Mouse (Mus musculus) NIH3T3 (cell line): ENCODE measurements around the gene Utrn.
A peak's percentile ranks its signal among the peaks of the same experiment; 100 is the strongest.

ENCODE experiments used
- DNase-seq: peaks from one replicate; pipeline ENCODE4 v3.0.0-alpha.2; 2012; ENCODE audit warnings: low read depth

Gene Utrn

DNA sequence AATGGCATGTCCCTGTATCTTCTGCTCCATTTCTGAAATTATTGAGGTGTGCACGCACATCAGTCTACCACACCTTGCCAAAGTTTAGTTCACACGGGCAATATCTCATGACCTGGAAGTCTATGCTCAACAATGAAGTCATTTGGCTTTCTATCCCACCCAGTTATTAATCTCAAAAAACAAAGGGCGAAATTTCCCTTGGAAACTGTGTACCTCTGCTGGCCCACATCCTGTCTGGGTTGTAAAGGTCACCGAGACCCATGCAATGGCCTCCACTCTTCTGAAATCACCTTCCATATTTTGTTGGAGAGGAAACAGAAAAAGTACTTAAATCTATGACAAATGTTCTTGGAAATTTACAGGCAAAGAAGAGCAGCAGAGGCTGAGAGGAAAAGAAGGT lies 70.9 kb downstream of the Utrn start:
- DNase-seq, result no peak

DNA sequence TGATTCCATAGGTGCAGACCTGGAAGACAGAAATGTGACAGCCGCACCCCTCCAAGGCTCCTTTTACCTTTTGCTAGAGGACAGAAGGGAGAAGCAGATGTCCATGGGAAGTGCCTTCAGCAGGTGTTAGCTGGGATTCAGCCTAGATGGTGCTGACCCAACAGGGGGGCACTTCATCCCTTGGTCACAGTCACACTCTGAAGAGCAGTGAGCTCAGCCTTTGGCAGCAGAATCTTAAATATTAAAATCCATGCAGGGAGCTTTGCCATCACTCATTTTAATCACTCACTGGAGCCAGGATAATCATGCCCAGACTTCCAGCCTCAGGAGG lies 72.7 kb downstream of the Utrn start:
- no peak for DNase-seq

DNA sequence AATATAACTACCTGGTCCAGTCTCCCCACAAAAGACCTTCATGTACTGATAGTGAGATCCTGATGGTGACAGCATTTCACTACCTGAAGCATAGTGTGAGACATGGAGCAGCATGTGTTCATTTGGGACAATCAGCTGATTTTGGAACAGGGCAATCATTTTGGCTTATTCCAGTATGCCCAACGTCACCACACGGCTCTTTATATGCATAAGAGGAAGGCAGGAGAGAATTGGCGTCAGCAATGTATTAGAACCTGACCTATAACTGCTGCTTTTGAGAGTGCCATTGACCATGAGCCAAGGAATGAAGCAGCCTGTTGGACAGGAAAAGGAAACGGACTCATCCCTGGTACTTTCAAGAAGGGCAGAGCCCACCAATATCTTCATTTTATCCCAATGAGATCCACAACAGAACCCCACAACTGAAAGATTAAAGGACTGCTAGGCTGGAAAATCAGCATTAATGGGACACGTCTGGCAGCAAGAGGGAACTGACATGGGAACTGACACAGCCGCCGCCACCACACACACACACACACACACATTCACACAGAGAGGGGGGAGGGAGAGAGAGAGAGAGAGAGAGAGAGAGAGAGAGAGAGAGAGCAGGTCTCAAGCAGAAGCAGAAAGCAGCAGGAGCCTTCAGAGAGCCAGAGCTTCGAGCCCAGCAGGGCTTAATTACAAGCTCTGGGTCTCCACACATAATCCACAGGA lies 73.2 kb downstream of the Utrn start:
- DNase-seq, result no peak

DNA sequence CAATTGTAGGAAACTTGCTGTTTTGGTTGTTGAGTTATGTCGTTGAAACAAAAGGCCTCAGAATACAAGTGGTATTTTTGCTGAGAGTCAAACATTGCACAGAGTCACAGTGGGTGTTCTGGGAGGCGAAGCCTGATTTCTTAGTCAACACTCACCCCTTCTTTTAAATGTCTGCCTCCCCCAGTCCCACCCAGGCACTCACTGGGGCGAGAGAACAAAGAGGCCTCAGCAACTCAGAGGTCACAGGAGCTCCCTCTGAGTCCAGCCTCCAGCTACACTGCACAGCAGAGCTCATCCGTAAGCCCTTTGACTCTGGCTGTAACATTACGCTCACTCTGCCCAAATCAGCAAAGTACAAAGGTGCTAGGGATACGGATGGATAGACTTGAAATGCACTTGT lies 77.1 kb downstream of the Utrn start:
- DNase-seq, result no peak

DNA sequence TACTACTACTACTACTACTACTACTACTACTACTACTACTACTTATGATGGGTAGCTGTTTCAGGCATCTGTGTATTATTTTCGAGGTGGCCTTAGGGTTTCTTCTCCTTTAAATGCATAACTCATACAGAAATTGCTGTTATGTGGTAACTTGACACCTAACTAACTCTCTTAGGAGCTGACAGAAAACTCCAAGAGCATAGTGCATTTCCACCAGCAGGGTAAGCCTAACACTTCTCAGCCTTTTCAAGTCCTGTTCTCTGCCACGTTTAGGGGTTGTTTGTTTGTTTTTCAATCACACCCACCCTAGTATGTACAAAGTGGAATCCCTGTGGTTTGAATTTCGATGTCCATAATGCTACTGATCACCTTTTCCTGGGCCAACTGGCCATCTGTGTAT lies 78.3 kb downstream of the Utrn start:
- DNase-seq, result peak; percentile 63

DNA sequence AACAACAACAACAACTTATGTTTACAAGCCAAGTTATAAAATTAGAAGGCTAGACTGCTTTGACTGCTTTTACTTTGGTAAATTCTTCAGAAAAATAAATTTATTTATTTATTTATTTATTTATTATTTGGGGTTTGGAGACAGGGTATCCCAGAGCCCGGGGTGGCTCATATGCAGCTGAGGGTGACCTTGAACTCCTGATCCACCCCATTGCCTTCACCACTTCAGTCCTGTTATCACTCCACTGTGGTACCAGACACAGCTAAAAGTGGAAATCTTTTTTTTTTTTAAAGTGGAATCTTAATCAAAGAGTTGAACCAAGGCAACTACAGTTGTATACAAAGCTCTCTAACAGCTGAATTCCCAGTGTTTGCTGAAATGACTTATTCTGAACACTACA lies 80.6 kb downstream of the Utrn start:
- DNase-seq, result no peak

DNA sequence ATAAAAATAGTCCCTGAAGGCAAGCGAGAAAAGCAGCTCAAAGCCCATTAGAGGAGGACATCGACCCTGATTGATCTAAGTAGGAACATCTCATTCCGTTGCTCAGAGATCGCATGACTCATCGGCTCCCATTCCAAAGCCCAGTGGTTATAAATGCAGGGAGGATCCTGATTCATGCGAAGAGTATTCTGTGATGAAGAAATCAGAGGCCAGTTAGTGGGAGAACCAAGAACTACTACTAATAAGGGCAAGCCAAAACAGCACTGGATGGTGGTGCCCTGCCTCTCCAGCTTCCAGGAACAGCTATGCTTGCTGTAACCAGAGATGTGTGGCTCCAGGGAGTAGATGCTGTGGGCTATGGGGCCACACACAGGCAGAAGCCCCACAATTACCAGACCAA lies 81.2 kb downstream of the Utrn start:
- DNase-seq, result peak; percentile 96

DNA sequence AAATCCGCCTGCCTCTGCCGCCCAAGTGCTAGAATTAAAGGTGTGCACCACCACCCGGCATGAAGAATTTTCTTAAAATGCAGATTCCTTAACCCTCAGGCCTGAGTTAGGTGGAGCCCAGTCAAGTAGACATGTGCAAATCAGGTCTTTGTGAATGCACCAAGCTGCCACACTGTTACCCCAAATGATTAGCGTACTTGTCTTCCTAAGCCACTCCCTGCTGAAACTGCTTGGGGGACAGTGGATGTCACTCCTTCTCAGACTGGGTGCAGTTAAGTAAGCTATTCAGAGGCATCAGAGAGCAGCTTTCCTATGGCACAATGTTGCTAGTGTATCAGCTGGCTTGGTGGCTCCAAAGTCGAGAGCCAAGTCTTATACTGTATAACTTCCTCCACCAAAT lies 83.9 kb downstream of the Utrn start:
- no peak for DNase-seq

DNA sequence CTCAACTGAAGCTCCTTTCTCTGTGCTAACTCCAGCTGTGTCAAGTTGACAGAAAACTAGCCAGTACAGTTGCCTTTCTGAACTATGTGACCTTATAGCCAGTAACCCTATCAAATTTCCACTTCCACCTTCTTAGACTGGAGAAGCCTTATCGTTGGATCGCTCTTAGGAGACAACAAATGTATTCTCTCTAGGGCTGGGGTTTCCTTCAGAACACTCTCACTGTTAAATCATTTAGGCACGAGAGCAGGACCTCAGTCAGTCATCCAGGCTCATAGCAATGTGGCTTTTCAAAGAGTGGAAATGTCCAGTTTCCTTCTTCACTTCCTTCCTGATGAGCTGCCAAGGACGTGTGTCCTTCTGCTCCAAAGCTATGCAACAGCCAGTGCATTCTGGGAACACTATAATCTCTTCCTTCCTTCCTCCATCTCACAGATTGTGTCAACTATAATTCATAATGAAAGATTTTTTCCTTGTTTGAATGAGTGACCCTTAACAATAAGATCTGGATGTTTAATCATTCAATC lies 87.7 kb downstream of the Utrn start:
- DNase-seq, result no peak

DNA sequence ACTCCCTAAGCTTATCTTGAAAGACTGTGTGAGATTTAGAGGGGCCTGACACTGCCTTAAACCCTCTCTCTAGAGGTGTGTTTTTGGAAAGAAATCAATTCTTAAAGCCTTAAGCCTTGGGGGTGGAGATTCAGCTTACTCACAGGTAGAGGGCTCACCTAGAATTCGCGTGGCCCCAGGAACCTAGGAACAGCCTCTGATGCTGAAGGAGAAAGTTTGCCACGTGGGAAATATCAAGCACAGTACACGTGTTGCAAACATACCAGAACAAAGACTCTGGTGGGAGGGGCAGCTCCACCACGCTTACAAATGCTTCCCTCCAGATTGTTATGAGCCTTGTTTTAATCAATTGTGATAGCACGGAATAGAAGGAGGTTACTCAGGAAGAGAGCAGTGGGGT lies 96.0 kb downstream of the Utrn start:
- DNase-seq, result no peak

DNA sequence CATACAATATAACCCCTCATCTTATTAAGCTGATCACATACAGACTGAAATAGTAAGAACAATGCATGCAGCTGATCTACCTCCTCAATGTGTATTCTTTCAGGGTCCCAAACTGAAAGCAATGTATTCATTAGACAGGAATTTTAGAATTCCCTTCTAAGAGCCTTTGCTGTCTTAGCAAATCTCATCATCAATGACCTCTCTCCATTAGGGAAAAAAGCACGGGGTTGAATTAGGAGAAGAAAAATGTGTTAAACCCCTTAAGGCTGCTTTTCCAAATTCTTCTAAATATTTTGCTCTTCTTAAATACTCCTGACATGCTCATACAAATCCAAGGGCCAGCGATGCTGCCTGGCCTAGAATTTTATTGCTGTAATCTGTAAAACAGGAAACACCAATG lies 97.7 kb downstream of the Utrn start:
- DNase-seq, result no peak

DNA sequence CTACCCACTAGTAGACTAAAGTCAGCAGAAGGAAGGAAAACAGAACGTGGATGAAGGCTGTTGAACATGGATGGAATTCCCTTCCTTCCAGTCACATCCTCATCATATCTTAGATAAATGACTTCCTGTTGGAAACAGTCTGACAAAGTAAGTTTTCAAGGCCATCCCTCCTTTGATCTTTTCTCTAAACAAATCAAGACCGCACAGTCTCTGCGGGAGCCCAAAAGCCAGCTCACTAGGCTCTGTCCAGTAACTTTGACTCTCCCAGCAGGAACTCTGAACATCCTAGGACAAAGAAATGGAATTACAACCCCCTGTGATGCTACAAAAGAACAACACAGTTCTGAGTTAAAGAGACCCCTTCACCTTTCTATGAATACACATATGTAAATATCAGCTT lies 106.5 kb downstream of the Utrn start:
- no peak for DNase-seq

DNA sequence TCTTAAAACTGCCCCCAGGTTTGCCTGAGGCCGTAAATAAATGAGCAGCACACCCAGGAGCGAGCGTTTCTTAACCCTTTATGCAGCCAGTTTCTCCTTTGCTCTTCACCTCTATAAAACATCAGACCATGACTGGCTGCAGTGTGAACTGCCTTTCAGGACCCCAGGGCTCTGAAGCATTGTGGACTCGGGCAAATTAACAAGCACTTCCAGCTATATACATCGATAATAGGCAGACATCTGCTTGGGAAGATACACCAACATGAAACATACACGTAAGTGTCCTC lies 110.5 kb downstream of the Utrn start:
- DNase-seq, result no peak

DNA sequence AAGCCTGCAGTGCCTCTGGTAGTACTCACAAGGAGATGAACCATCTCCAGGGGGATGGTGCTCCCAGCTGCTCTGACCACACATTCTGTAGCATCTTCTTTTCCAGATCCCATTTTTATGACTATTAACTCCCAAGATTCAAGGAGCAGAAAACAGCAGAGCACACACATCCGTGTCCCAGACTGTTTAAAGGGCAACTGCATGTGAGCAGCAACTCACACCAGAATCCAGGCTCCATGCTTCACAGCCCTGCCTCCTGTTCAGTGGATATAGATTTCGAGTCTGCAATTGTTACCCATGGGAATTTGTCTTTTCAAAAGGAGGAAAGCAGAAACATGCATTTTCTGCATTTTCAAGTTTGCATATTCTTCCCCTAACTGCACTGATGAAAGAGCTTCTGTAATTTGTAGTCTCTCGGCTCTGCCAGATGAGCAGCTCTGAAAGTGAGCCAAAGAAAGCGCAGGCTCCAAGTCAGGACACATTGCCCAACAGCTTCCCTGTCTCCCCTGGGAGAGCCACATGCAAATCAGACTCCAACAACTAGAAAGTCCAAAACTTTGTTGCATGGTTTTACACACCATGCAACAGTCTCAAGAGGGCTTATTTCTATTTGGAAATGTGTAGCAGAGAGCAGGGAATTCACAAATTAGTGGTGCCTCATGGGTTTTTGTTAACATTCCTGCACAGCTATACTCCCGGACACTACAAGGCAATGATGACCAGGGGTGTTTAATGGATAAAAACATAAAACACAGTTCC lies 111.0 kb downstream of the Utrn start:
- DNase-seq, result peak; percentile 86

DNA sequence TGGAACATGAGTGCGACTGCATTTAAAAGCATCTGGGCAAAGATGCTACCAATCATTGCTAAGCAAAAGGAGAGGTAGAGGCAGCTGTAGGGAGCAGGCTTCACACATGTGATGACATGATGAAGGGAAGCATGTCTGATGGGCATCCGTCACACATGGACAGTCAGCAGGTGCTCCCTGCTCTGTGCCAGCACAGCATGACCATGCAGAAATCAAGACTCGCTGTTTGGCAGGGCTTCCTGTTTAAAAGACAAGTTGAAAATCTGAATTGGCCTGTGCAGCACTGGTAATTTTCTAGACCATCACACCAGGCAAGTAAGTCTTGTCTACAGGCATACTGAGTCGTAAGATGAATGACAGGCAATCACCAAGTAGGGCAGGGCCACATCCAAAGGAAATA lies 112.5 kb downstream of the Utrn start:
- peak; percentile 41 for DNase-seq

DNA sequence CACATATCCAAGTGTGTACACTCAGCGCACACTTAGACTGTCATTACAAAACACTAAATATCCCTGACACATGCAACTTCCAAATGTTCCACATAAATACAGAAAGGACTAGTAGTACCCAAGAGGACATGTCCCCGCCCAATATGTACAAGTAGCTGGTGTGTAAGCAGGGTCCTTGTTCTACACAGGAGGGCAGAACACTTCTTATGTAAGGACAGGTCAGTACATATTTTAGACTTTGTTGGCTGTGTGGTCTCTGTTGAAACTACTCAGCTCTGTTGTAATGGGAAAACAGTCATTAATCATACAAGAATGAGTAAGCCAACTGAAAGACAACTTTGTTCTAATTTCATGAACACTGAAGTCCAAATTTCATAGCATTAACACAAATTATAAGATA lies 114.3 kb downstream of the Utrn start:
- DNase-seq, result peak; percentile 37

DNA sequence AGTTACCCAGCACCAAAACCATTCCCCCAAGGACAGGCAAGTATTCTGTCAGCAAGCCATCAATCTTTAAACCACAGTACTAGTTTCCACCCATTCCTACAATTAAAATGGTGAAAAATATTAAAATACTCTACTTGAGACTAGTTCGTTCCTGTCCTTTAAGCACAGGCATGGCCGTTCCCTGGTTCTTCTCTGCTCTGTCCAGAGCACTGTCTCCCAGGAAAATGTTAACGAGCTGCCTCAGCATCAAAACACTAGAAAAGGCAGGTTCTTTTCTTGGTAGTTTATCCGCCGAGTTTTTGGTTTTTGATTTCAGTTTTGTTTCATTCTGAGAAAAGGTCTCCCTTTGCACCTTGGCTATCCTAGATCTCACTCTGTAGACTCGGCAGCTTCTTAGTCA lies 115.0 kb downstream of the Utrn start:
- no peak for DNase-seq

DNA sequence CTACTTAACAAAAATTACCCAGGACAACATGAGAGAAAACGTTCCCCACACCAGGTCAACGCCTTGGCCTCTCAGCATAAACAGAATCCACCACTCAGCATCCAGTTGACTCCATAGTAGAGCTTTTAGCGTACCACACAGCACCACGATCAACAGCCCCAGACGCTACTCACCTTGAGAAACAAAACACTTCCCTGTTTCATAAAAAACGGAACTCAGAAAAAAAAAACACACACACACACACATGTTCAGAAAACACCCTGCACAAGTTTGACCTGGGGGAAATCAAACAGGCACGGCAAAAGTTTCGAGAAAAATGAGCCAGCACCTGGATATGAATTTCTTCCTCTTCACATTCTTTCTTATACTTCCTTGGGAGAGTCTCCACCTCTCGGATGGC lies 125.4 kb downstream of the Utrn start:
- no peak for DNase-seq

DNA sequence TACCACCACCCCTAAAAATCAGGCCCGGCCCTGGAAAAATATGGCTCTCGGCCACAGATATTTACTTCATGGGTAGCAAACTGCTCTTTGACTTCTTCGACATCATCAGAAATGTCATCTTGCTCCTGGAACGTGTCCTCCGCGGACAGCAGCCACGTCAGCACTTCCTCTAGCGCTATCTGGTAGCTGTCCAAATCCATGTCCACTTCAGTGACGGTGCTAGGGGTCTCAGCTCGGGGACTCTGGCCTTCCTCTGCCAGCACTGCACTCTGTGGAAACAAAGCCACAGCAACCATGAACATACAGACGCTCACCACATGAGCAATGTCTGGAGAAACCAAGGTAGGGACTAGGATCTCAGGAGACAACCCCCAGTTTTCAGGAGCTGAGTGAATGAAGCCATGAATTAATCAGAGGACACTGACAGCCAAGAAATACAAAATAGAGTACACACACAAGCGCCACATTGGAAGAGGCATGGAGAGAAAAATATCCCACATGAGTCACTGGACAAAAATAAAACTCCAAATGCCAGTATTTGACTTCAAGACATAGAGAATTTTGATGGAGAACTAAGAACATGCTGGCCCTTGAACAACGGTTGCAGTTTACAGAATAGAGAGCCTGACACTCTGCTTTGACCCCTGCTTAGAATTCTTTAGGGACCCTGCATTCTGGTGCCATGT lies 129.7 kb downstream of the Utrn start:
- peak; percentile 58 for DNase-seq

DNA sequence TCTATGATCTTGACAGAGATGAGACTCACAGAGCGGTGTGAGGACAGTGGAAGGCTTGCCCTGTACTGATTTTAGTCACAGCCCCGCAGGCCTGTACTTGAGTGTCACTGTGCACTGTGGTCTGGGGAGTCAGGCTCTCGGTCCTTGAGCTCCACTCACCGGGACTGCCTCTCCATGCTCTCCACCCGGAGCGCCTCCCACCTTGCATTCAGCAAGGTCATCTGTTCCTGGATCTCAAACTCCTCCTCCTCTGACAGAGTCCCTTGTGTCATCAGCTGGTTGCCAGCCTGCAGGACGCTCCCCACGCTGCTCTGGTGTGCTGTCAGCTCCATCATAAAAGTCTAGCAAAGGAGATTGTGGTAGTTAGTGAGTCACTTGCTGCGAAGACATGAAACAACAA lies 131.2 kb downstream of the Utrn start:
- no peak for DNase-seq

DNA sequence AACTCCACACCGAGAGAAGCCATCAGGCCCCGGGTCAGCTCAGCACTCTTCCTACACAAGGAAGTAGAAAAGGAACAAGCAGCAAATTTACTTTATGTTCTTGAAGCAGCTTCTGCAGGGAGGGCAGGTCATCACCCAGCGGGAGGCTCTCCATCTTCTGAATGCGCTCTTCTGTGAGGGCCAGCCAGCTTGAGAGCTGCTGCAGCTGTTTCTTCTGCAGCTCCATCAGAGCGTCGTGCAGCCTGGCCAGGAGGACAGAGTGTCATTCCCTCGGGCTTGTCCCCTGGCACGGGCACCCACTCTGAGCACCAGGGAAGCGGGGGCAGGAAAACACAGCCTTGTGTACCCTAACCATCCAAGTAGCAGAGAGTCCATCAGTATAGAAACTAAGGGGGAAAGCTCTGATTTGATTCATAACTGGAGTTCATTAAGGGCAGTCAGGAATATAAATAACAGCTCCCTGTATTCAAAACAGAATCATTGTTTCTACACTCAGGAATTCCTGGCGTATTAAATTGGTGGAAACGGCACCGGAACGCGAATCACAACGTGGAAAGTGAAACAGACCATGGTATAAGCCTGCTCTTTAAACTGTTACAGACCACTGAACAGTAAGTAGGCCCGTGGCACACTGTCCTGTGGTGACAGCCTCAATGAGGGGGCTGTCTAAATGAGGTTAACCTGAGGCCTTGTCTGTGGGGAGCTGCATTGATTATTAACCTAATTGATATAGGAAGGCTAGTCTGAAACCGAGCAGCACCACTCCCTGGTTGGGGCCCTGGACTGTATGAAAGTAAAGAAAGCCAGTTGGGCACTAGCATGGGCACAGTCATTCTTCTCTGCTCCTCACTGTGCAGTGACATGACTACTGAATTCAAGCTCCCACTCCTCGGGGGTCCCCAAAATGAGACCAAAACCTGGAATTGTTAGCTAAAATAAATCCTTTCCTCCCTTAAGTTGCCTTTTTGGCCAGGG lies 132.0 kb downstream of the Utrn start:
- DNase-seq, result no peak

DNA sequence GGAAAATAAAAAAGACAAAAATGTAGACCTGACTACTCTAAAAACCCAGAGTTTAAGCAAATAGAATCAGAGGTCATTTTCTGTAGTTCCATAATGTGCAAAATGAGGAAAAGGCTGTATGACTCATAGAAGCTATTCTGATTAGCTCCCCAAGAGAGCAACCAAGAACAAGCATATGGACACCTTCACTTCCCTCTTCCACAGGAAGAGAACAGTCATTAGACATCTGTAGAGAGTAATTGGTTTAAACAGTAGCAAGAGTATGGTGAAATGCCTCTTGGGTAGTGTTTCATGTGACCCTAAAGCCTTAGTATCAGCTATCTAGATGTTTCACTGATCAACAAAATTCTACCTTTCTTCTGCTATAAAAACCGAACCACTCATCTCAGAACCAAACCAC lies 133.5 kb downstream of the Utrn start:
- DNase-seq, result no peak
